Mouse (Mus musculus) MEL (cell line): ENCODE measurements around the gene Ten1.

Experiments
- CTCF ChIP-seq, 3 experiments: IDR thresholded peaks in 2 of 3; conservative IDR thresholded peaks in 1 of 3; 2 replicates each; pipeline ENCODE4 v1.5.1; 2011 to 2012; ENCODE audit warnings: low read length in 3 of 3, low read depth in 2 of 3, mild to moderate bottlenecking in 2 of 3, improper control_type of control experiment in 1 of 3, inconsistent platforms in 1 of 3, mixed read lengths in 1 of 3, moderate library complexity in 1 of 3; ENCODE audit not compliant: control insufficient read depth in 1 of 3, insufficient read depth in 1 of 3, poor library complexity in 1 of 3, severe bottlenecking in 1 of 3
- E2F4 ChIP-seq: IDR thresholded peaks from 2 replicates; pipeline ENCODE4 v1.6.1; 2011; ENCODE audit warnings: low read depth, low read length, improper control_type of control experiment, borderline replicate concordance
- EP300 ChIP-seq, 2 experiments: IDR thresholded peaks; 2 replicates each; pipeline ENCODE4 v1.6.1; 2011; ENCODE audit warnings: improper control_type of control experiment in 2 of 2, low read length in 2 of 2, low read depth in 1 of 2, mild to moderate bottlenecking in 1 of 2
- JUND ChIP-seq: IDR thresholded peaks from 2 replicates; pipeline ENCODE4 v1.6.1; 2011; ENCODE audit warnings: low read depth, mild to moderate bottlenecking, improper control_type of control experiment, low read length
- MYC ChIP-seq: IDR thresholded peaks from 2 replicates; pipeline ENCODE4 v1.6.1; 2011; ENCODE audit warnings: low read depth, mild to moderate bottlenecking, low read length, improper control_type of control experiment, moderate library complexity
- POLR2A ChIP-seq, 2 experiments: IDR thresholded peaks; 2 replicates each; pipeline ENCODE4 v1.6.1; 2011 to 2012; ENCODE audit warnings: low read length in 2 of 2, mild to moderate bottlenecking in 2 of 2, control low read depth in 1 of 2, improper control_type of control experiment in 1 of 2, low read depth in 1 of 2, moderate library complexity in 1 of 2; ENCODE audit not compliant: control insufficient read depth in 1 of 2, insufficient read depth in 1 of 2, poor library complexity in 1 of 2
- SIN3A ChIP-seq: IDR thresholded peaks from 2 replicates; pipeline ENCODE4 v1.6.1; 2012; ENCODE audit warnings: low read length, improper control_type of control experiment, inconsistent platforms
- UBTF ChIP-seq: IDR thresholded peaks from 2 replicates; pipeline ENCODE4 v1.6.1; 2012; ENCODE audit warnings: low read depth, mild to moderate bottlenecking, inconsistent platforms, low read length, improper control_type of control experiment, moderate library complexity, borderline replicate concordance; ENCODE audit not compliant: insufficient read depth
- ZKSCAN1 ChIP-seq: IDR thresholded peaks from 2 replicates; pipeline ENCODE4 v1.6.1; 2012; ENCODE audit warnings: low read depth, mild to moderate bottlenecking, inconsistent platforms, low read length, improper control_type of control experiment, moderate library complexity

DNA sequence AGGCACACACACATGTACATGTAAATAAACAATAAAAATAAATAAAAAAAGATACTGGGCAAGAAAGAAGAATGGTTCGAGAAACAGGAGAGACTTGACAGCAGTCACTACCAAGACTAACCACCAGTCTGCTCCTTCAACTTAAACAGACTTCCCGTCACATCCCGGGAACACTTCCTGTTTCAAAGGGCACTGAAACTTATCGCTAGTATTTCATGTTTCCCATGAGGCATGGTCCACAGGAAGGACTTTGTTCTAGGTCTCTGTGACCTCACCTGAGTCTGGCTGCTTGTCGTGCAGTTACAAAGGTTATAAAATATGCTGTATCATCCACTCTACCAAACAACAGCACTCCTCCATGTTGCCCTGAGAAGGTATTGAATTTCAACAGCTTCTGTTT, 3.4 kb upstream of the Ten1 start:
- TF ChIP-seq EP300 (IDR thresholded peaks at IDR 0.05; ENCODE audit: low read depth in 1 of 2, low read length in 2 of 2) (peak in 1 of 2 experiments; percentile 54; a peak in 2 of 4 replicates), SIN3A (no peak; the same call in 1 of the 2 replicates), CTCF (IDR thresholded peaks at IDR 0.05 in 2 of 3, conservative IDR thresholded peaks at IDR 0.05 in 1 of 3; ENCODE audit: control insufficient read depth in 1 of 3, insufficient read depth in 1 of 3, low read depth in 2 of 3, low read length in 3 of 3, poor library complexity in 1 of 3, severe bottlenecking in 1 of 3) (peak in 1 of 3 experiments; percentile 0; a peak in 2 of 6 replicates), JUND (no peak), ZKSCAN1 (no peak), MYC (peak; percentile 73; the same call in 1 of the 2 replicates), POLR2A (IDR thresholded peaks at IDR 0.05; ENCODE audit: control insufficient read depth in 1 of 2, insufficient read depth in 1 of 2, low read depth in 1 of 2, low read length in 2 of 2, poor library complexity in 1 of 2) (peak in 1 of 2 experiments; percentile 36; a peak in 1 of 4 replicates), E2F4 (no peak), UBTF (no peak)
